10 mouse cellular contexts compared by ENCODE assay signal in the genomic region with DNA sequence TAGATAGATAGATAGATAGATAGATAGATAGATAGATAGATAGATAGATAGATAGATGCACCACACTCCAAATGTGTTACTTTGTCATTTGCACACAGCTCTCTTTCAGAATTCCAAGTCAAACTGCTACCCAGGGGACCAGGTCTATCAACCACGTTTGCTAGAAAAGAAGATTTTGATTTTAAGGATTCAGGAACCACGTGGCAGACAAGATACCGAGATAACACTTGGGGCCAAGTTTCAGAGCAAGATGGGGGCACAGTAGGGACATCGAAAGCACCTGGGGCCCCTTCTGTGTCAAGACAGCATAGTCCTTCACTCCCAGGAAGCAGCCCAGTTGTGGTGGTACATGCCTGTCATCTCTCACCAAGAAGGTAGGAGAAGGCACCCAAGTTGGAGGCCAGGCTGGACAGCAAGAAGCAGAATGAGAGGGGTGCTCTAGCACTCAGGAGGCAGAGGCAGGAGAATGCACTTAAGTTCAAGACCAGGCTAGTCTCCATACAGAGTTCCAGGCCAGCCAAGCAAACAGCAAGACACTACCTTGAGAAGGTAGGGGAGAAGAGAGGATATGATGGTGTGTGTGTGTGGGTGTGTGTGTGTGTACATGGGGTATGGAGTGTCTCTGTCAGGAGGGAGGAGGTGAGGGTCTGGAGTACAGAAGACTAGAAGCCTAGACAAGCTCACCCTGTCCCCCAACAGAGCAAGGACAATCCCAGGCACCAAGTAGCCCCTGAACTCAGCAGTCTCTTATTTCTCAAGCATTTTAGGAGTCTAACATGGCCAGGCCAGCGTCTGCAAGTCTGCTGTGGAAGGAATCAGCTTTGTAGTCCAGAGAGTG. TPM values are rescaled to one million over a fixed set of nuclear protein-coding genes. Genes with fewer than 3 reads are reported as not detected.
A peak's percentile ranks its signal among the peaks of the same experiment; 100 is the strongest.
DNase-seq lines count a peak whose midpoint lies in the region; ATAC-seq lines count a peak whose summit lies in the region.
"Had no signal": no experiment of that assay in that cellular context is flagged by ENCODE, and none has a peak within 500 bp of the region (broad histone marks: within the 10 kb centered on the region; RNA-seq: fewer than 3 reads in every experiment).

No protein-coding gene starts in this region.

- WGBS in heart, embryonic 11.5 days (ENCODE audit: insufficient replicate concordance): 68% methylated on average over 5 of the region's 5 CpGs
- 77% methylated on average over 5 of the region's 5 CpGs for WGBS in lung, embryonic 15.5 days
- WGBS in embryonic facial prominence, embryonic 13.5 days: 77% methylated on average over 5 of the region's 5 CpGs
- WGBS in macrophage (ENCODE audit: missing documents): 63% methylated on average over 5 of the region's 5 CpGs

- no peak overlapping the region for H3K4me2 ChIP-seq in heart, embryonic 11.5 days
- no peak overlapping the region for H3K4me2 ChIP-seq in lung, embryonic 15.5 days
- H3K4me2 ChIP-seq in embryonic facial prominence, embryonic 13.5 days: no peak overlapping the region
- H3K4me2 ChIP-seq: hindbrain, embryonic 15.5 days; midbrain, embryonic 15.5 days had no signal

- no peak for ATAC-seq in heart, embryonic 11.5 days (replicated peaks; ENCODE audit: insufficient number of reproducible peaks, low FRiP score, low TSS enrichment)
- ATAC-seq in lung, embryonic 15.5 days (ENCODE audit: borderline replicate concordance, extremely low read depth, low FRiP score, low TSS enrichment): no peak
- ATAC-seq in embryonic facial prominence, embryonic 13.5 days (ENCODE audit: insufficient number of reproducible peaks, insufficient read depth, low FRiP score, low TSS enrichment, low read depth): no peak
- no peak for ATAC-seq in erythroid progenitor cell, adult 5-6 weeks (replicated peaks; ENCODE audit: low FRiP score, poor library complexity, severe bottlenecking)
- ATAC-seq: midbrain, embryonic 15.5 days had no signal

- H3K4me1 ChIP-seq in heart, embryonic 11.5 days (ENCODE audit: control insufficient read depth, insufficient read depth, low read length): peaks cover 61% of the 10 kb centered on the region
- H3K4me1 ChIP-seq in lung, embryonic 15.5 days: peaks cover 82% of the 10 kb centered on the region
- peaks cover 66% of the 10 kb centered on the region for H3K4me1 ChIP-seq in embryonic facial prominence, embryonic 13.5 days

- no peak overlapping the region for H3K9ac ChIP-seq in heart, embryonic 11.5 days (ENCODE audit: low read depth, low read length)
- H3K9ac ChIP-seq in lung, embryonic 15.5 days: no peak overlapping the region
- no peak overlapping the region for H3K9ac ChIP-seq in embryonic facial prominence, embryonic 13.5 days
- H3K9ac ChIP-seq: hindbrain, embryonic 15.5 days; midbrain, embryonic 15.5 days had no signal

- no peaks in the 10 kb centered on the region for H3K36me3 ChIP-seq in heart, embryonic 11.5 days (ENCODE audit: control insufficient read depth, insufficient read depth, low read length)
- H3K36me3 ChIP-seq in lung, embryonic 15.5 days: no peaks in the 10 kb centered on the region
- H3K36me3 ChIP-seq in embryonic facial prominence, embryonic 13.5 days: no peaks in the 10 kb centered on the region
- no peaks in the 10 kb centered on the region for H3K36me3 ChIP-seq in macrophage (ENCODE audit: inconsistent target)
- H3K36me3 ChIP-seq: hindbrain, embryonic 15.5 days; midbrain, embryonic 15.5 days had no signal

- H3K27me3 ChIP-seq in heart, embryonic 11.5 days (ENCODE audit: control insufficient read depth, insufficient read depth, low read length): no peaks in the 10 kb centered on the region
- H3K27me3 ChIP-seq in lung, embryonic 15.5 days: no peaks in the 10 kb centered on the region
- H3K27me3 ChIP-seq in embryonic facial prominence, embryonic 13.5 days: no peaks in the 10 kb centered on the region
- H3K27me3 ChIP-seq: hindbrain, embryonic 15.5 days; midbrain, embryonic 15.5 days had no signal

- H3K4me3 ChIP-seq in heart, embryonic 11.5 days (ENCODE audit: low read depth, low read length): no peak overlapping the region
- H3K4me3 ChIP-seq in lung, embryonic 15.5 days: no peak overlapping the region
- H3K4me3 ChIP-seq in embryonic facial prominence, embryonic 13.5 days: no peak overlapping the region
- no peak overlapping the region for H3K4me3 ChIP-seq in macrophage (ENCODE audit: inconsistent target)
- H3K4me3 ChIP-seq: hindbrain, embryonic 15.5 days; midbrain, embryonic 15.5 days had no signal

- H3K79me2 ChIP-seq in macrophage (ENCODE audit: inconsistent target): no peaks in the 10 kb centered on the region

- no peaks in the 10 kb centered on the region for H3K9me3 ChIP-seq in heart, embryonic 11.5 days (replicated peaks; ENCODE audit: control insufficient read depth, low read length)
- H3K9me3 ChIP-seq in lung, embryonic 15.5 days: no peaks in the 10 kb centered on the region
- H3K9me3 ChIP-seq in embryonic facial prominence, embryonic 13.5 days: no peaks in the 10 kb centered on the region
- H3K9me3 ChIP-seq: hindbrain, embryonic 15.5 days; midbrain, embryonic 15.5 days had no signal

- H3K27ac ChIP-seq in heart, embryonic 11.5 days (ENCODE audit: low read depth, low read length): peak overlapping the region; percentile 81
- H3K27ac ChIP-seq in lung, embryonic 15.5 days: peak overlapping the region; percentile 74
- peak overlapping the region; percentile 40 for H3K27ac ChIP-seq in embryonic facial prominence, embryonic 13.5 days
- peak overlapping the region; percentile 59 for H3K27ac ChIP-seq in macrophage
- H3K27ac ChIP-seq: hindbrain, embryonic 15.5 days; midbrain, embryonic 15.5 days had no signal

- intact Hi-C loops in heart, postnatal 36 days (cut with DNase I): loop anchor here (2.0 kb wide), 1 partner anchor 28 kb away; no protein-coding TSS in a partner anchor

- no peak for DNase-seq in heart, postnatal 36 days
- no peak for DNase-seq in lung, postnatal 14 days
- DNase-seq in urinary bladder, adult 2 months (ENCODE audit: low spot score): no peak

RNA-seq across cellular contexts. Expression of a gene that starts 42.8 kb away (rescaled TPM):
- polyA plus RNA-seq in heart, embryonic 11.5 days (2014; fragmentation: Nextera tagmentation; extraction: Ambion mirVana): 8.0 and 9.6 TPM in 2 replicates
- total RNA-seq in heart, postnatal 36 days (2021): 10 to 100 TPM; 26.4 to 31.6 TPM
- polyA plus RNA-seq in lung, embryonic 15.5 days (2015; fragmentation: Nextera tagmentation; extraction: Ambion mirVana): 14.8 and 15.9 TPM in 2 replicates
- polyA plus RNA-seq in embryonic facial prominence, embryonic 13.5 days (2015; fragmentation: Nextera tagmentation; extraction: Ambion mirVana): 20.8 and 21.3 TPM in 2 replicates
- 100 to 1,000 TPM in 4 of 26 experiments, 10 to 100 TPM in 22; 11.4 to 143 (median 27.8) TPM for total RNA-seq in macrophage (2018; cell fraction: chromatin; rRNA removed)
- total RNA-seq in macrophage (2018; cell fraction: cytosol; rRNA removed): 100 to 1,000 TPM in 21 of 26 experiments, 10 to 100 TPM in 5; 24.8 to 255 (median 150) TPM
- 100 to 1,000 TPM in 9 of 26 experiments, 10 to 100 TPM in 17; 28.0 to 273 (median 87.4) TPM for total RNA-seq in macrophage (2018; cell fraction: nucleus; rRNA removed)
- polyA plus RNA-seq in macrophage (2018): 113 to 171 TPM (median 117 TPM) in 3 replicates
- 38.2 and 62.0 TPM in 2 replicates for total RNA-seq in erythroid progenitor cell, adult 5-6 weeks (2015; ENCODE audit: low replicate concordance)
- 21.8 and 22.3 TPM in 2 replicates for total RNA-seq in erythroid progenitor cell, adult 5-6 weeks (2017; ENCODE audit: low replicate concordance)
- polyA plus RNA-seq in urinary bladder, adult 2 months (2012; rRNA removed): 67.9 and 84.3 TPM in 2 replicates
